Mouse (Mus musculus) hindbrain, embryonic 12.5 days (tissue): ENCODE measurements around the gene Syne3. TPM values are rescaled to one million over a fixed set of nuclear protein-coding genes. Genes with fewer than 3 reads are reported as not detected.

Experiments
- ATAC-seq: fragments of 200-750 bp; cut with Nextera tagmentation; 2 replicates; pipeline ENCODE4 v1.8.0; 2017; ENCODE audit warnings: moderate TSS enrichment; ENCODE audit not compliant: low FRiP score
- H3K27ac ChIP-seq: fragments of 300-500 bp; sonication (generic); 2 replicates; pipeline ENCODE4 v1.5.1; 2016; ENCODE audit warnings: mild to moderate bottlenecking
- H3K27me3 ChIP-seq: fragments of 300-500 bp; sonication (generic); 2 replicates; pipeline ENCODE4 v1.6.1; 2016; ENCODE audit warnings: mild to moderate bottlenecking
- H3K36me3 ChIP-seq: fragments of 300-500 bp; sonication (generic); 2 replicates; pipeline ENCODE4 v1.6.1; 2016; ENCODE audit warnings: mild to moderate bottlenecking
- H3K4me1 ChIP-seq: fragments of 300-500 bp; sonication (generic); 2 replicates; pipeline ENCODE4 v1.6.1; 2016
- H3K4me2 ChIP-seq: fragments of 300-500 bp; sonication (generic); replicated peaks from 2 replicates; pipeline ENCODE4 v1.6.1; 2016; ENCODE audit warnings: mild to moderate bottlenecking
- H3K4me3 ChIP-seq: fragments of 300-500 bp; sonication (generic); 2 replicates; pipeline ENCODE4 v1.5.1; 2016; ENCODE audit warnings: mild to moderate bottlenecking
- H3K9ac ChIP-seq: fragments of 300-500 bp; sonication (generic); 2 replicates; pipeline ENCODE4 v1.6.1; 2016; ENCODE audit warnings: mild to moderate bottlenecking, moderate library complexity
- H3K9me3 ChIP-seq: fragments of 300-500 bp; sonication (generic); replicated peaks from 2 replicates; pipeline ENCODE4 v1.6.1; 2016; ENCODE audit warnings: mild to moderate bottlenecking
- WGBS: fragments of 180-500 bp; shearing (Covaris S2); methylation state at CpG from one replicate; pipeline ENCODE4 v1.1.7; 2016; 5-methylcytosine and 5-hydroxymethylcytosine counted together
- polyA plus RNA-seq: library from polyadenylated mRNA; unstranded; fragments of >200 nt; fragmentation: Nextera tagmentation; extraction: Ambion mirVana; gene quantifications from 2 replicates; pipeline ENCODE4 v1.2.1, GENCODE M21; 2016

The Syne3 gene
- polyA plus RNA-seq, 1 experiment from 2014 or later = 0.21 TPM

GRCm38 (mm10) chr12:105021441-105022069 lies 11.9 kb upstream of the Syne3 start:
- H3K27me3 ChIP-seq = no peaks in the 10 kb centered on the region
- H3K9me3 ChIP-seq = peaks cover 16% of the 10 kb centered on the region
- 85% methylated on average over 8 of the region's 8 CpGs for WGBS
- H3K4me1 ChIP-seq = peaks cover 8% of the 10 kb centered on the region
- H3K4me3 ChIP-seq = no peak overlapping the region
- H3K4me2 ChIP-seq = no peak overlapping the region
- 0 out of 2 replicates have a peak, but pooled peaks cover 7% of the 10 kb centered on the region for H3K36me3 ChIP-seq
- no peak for ATAC-seq
- H3K9ac ChIP-seq = no peak overlapping the region
- H3K27ac ChIP-seq = no peak overlapping the region

GRCm38 (mm10) chr12:105019359-105020219 lies 10.0 kb upstream of the Syne3 start:
- Histone ChIP-seq H3K9me3 (peaks cover 16% of the 10 kb centered on the region), H3K4me2 (no peak overlapping the region), H3K27me3 (no peaks in the 10 kb centered on the region), H3K4me1 (peaks cover 16% of the 10 kb centered on the region), H3K36me3 (0 out of 2 replicates have a peak, but pooled peaks cover 7% of the 10 kb centered on the region), H3K4me3 (no peak overlapping the region), H3K27ac (no peak overlapping the region), H3K9ac (no peak overlapping the region)
- no peak for ATAC-seq
- WGBS = 54% methylated on average over 19 of the region's 19 CpGs

GRCm38 (mm10) chr12:105016639-105017038 lies 7.0 kb upstream of the Syne3 start:
- peak; percentile 32; the same call in 1 of the 2 replicates for ATAC-seq
- H3K4me1 ChIP-seq = peaks cover 16% of the 10 kb centered on the region
- no peak overlapping the region for H3K9ac ChIP-seq
- H3K4me3 ChIP-seq = no peak overlapping the region
- no peaks in the 10 kb centered on the region for H3K9me3 ChIP-seq
- no peak overlapping the region for H3K27ac ChIP-seq
- WGBS = 58% methylated on average over 10 of the region's 10 CpGs
- H3K27me3 ChIP-seq = 0 out of 2 replicates have a peak, but pooled peaks cover 9% of the 10 kb centered on the region
- no peaks in the 10 kb centered on the region for H3K36me3 ChIP-seq
- H3K4me2 ChIP-seq = no peak overlapping the region; the same call in 1 of the 2 replicates

GRCm38 (mm10) chr12:105016199-105016598 lies 6.6 kb upstream of the Syne3 start:
- Histone ChIP-seq H3K9ac (no peak overlapping the region), H3K9me3 (no peaks in the 10 kb centered on the region), H3K27me3 (0 out of 2 replicates have a peak, but pooled peaks cover 9% of the 10 kb centered on the region), H3K4me1 (peaks cover 16% of the 10 kb centered on the region), H3K4me2 (no peak overlapping the region), H3K27ac (no peak overlapping the region), H3K36me3 (no peaks in the 10 kb centered on the region), H3K4me3 (no peak overlapping the region)
- 61% methylated on average over 4 of the region's 4 CpGs for WGBS
- ATAC-seq = no peak

GRCm38 (mm10) chr12:105013065-105013464 lies 3.5 kb upstream of the Syne3 start:
- WGBS = 47% methylated on average over 17 of the region's 17 CpGs
- H3K4me2 ChIP-seq = no peak overlapping the region
- no peaks in the 10 kb centered on the region for H3K9me3 ChIP-seq
- no peak for ATAC-seq
- H3K36me3 ChIP-seq = no peaks in the 10 kb centered on the region
- no peak overlapping the region for H3K9ac ChIP-seq
- peaks cover 39% of the 10 kb centered on the region for H3K27me3 ChIP-seq
- no peak overlapping the region for H3K4me3 ChIP-seq
- H3K4me1 ChIP-seq = peaks cover 30% of the 10 kb centered on the region
- H3K27ac ChIP-seq = no peak overlapping the region

- H3K4me3 ChIP-seq = no peak overlapping the region
- H3K4me2 ChIP-seq = no peak overlapping the region
- H3K9me3 ChIP-seq = no peaks in the 10 kb centered on the region
- 95% methylated on average over 4 of the region's 4 CpGs for WGBS
- peaks cover 47% of the 10 kb centered on the region for H3K27me3 ChIP-seq
- ATAC-seq = no peak
- no peak overlapping the region for H3K9ac ChIP-seq
- no peak overlapping the region for H3K27ac ChIP-seq
- peaks cover 30% of the 10 kb centered on the region for H3K4me1 ChIP-seq
- no peaks in the 10 kb centered on the region for H3K36me3 ChIP-seq
Measured at GRCm38 (mm10) chr12:105012314-105012713, 2.7 kb upstream of the Syne3 start.

- Histone ChIP-seq H3K9me3 (no peaks in the 10 kb centered on the region), H3K9ac (no peak overlapping the region), H3K27me3 (peaks cover 51% of the 10 kb centered on the region), H3K27ac (no peak overlapping the region), H3K4me1 (peaks cover 27% of the 10 kb centered on the region), H3K36me3 (no peaks in the 10 kb centered on the region), H3K4me2 (no peak overlapping the region), H3K4me3 (no peak overlapping the region)
- WGBS = 100% methylated on average over 1 of the region's 1 CpGs
- ATAC-seq = no peak
Measured at GRCm38 (mm10) chr12:105011589-105011988, 2.0 kb upstream of the Syne3 start.

- H3K4me2 ChIP-seq = peak overlapping the region; percentile 97
- peak; percentile 15; the same call in 1 of the 2 replicates for ATAC-seq
- H3K36me3 ChIP-seq = no peaks in the 10 kb centered on the region
- H3K9ac ChIP-seq = peak overlapping the region; percentile 53; the same call in 1 of the 2 replicates
- H3K4me1 ChIP-seq = peaks cover 19% of the 10 kb centered on the region
- H3K4me3 ChIP-seq = peak overlapping the region; percentile 56
- H3K27me3 ChIP-seq = peaks cover 52% of the 10 kb centered on the region
- no peaks in the 10 kb centered on the region for H3K9me3 ChIP-seq
- WGBS = 11% methylated on average over 9 of the region's 9 CpGs
- H3K27ac ChIP-seq = no peak overlapping the region
Measured at GRCm38 (mm10) chr12:105010213-105010790, 693 bp upstream of the Syne3 start.

- peak overlapping the region; percentile 56 for H3K4me3 ChIP-seq
Measured at GRCm38 (mm10) chr12:105008752-105009178, 844 bp downstream of the Syne3 start.

GRCm38 (mm10) chr12:105008150-105008549 lies 1.5 kb downstream of the Syne3 start:
- no peak overlapping the region for H3K4me3 ChIP-seq
- peaks cover 55% of the 10 kb centered on the region for H3K27me3 ChIP-seq
- WGBS = 59% methylated on average over 2 of the region's 2 CpGs
- no peak overlapping the region for H3K9ac ChIP-seq
- no peak for ATAC-seq
- H3K4me1 ChIP-seq = peaks cover 22% of the 10 kb centered on the region
- no peaks in the 10 kb centered on the region for H3K9me3 ChIP-seq
- no peak overlapping the region for H3K27ac ChIP-seq
- H3K36me3 ChIP-seq = no peaks in the 10 kb centered on the region
- peak overlapping the region; percentile 97; the same call in 1 of the 2 replicates for H3K4me2 ChIP-seq

More at GRCm38 (mm10) chr12:105008752-105009178, 844 bp downstream of the Syne3 start:
- Histone ChIP-seq H3K27me3 (peaks cover 57% of the 10 kb centered on the region), H3K4me2 (peak overlapping the region; percentile 97), H3K27ac (no peak overlapping the region), H3K4me1 (peaks cover 19% of the 10 kb centered on the region), H3K9ac (no peak overlapping the region), H3K9me3 (no peaks in the 10 kb centered on the region), H3K36me3 (no peaks in the 10 kb centered on the region)
- peak; percentile 56 for ATAC-seq
- under 1% methylated on average over 13 of the region's 13 CpGs for WGBS

GRCm38 (mm10) chr12:105005715-105005972 lies 4.0 kb downstream of the Syne3 start:
- Histone ChIP-seq H3K4me3 (no peak overlapping the region), H3K4me2 (no peak overlapping the region), H3K4me1 (peaks cover 27% of the 10 kb centered on the region), H3K27ac (no peak overlapping the region), H3K27me3 (peaks cover 47% of the 10 kb centered on the region), H3K9ac (no peak overlapping the region), H3K9me3 (no peaks in the 10 kb centered on the region), H3K36me3 (no peaks in the 10 kb centered on the region)
- WGBS = 76% methylated on average over 2 of the region's 2 CpGs
- ATAC-seq = no peak

- peaks cover 42% of the 10 kb centered on the region for H3K27me3 ChIP-seq
- H3K9me3 ChIP-seq = no peaks in the 10 kb centered on the region
- WGBS = 83% methylated on average over 22 of the region's 22 CpGs
- no peak overlapping the region for H3K4me2 ChIP-seq
- H3K9ac ChIP-seq = no peak overlapping the region
- H3K27ac ChIP-seq = no peak overlapping the region
- peaks cover 27% of the 10 kb centered on the region for H3K4me1 ChIP-seq
- H3K4me3 ChIP-seq = no peak overlapping the region
- ATAC-seq = no peak
- H3K36me3 ChIP-seq = no peaks in the 10 kb centered on the region
Measured at GRCm38 (mm10) chr12:105004956-105005714, 4.5 kb downstream of the Syne3 start.
